Mouse (Mus musculus) cortical plate, adult 2 months (tissue): ENCODE data around the gene Fbxl17.

Source experiments
- CTCF ChIP-seq: fragments of 200-500 bp; IDR thresholded peaks from 2 replicates; pipeline ENCODE4 v1.5.1; 2011; ENCODE audit warnings: mild to moderate bottlenecking, control low read depth, low read length; ENCODE audit not compliant: insufficient read depth; ENCODE audit errors: extremely low read depth
- POLR2A ChIP-seq: fragments of 200-500 bp; IDR thresholded peaks from 2 replicates; pipeline ENCODE4 v1.6.1; 2011; ENCODE audit warnings: mild to moderate bottlenecking, low read length, control low read depth; ENCODE audit not compliant: insufficient read depth; ENCODE audit errors: extremely low read depth

DNA sequence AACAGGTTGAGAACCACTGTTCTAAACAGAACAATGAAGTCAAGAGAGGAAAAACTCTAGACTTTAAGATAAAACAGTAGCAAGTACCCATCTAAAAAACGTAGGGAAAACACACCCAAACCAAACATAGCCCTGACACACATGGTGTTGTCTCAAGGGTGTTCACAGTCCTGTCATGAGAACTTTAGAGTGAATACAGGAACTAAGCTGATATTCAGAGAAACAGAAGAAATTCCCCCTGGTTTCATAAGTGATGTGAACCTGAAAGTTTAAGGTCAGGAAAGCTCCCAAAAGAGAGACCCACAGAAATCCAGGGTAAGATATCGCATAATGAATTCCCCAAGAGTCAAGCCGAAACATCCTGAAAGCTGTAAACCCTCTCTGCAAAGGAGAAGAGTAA, 97.6 kb downstream of the Fbxl17 start:
- TF ChIP-seq POLR2A (no peak), CTCF (no peak)
